Mouse (Mus musculus): ENCODE measurements at regions not wholly inside any gene's neighbourhood (a gene's known extent, or its start where the extent isn't known, plus 50 kb on each side); places are given as distances from the start of the nearest gene placed in this dataset.

GRCm38 (mm10) chr9:68234979-68235649, 394.9 kb downstream of the Vps13c start:
- TF ChIP-seq FLI1 (IDR thresholded peaks at IDR 0.05; ENCODE audit: low read length), result no peak
- TF ChIP-seq GATA1 (IDR thresholded peaks at IDR 0.05; ENCODE audit: borderline replicate concordance, low read length), result no peak

Data from megakaryocyte, embryonic 14.5 days (primary cell).